Mouse (Mus musculus): Measurements from ENCODE around the gene Ptpre.

Gene Ptpre

GRCm38 (mm10) chr7:135553550-135553949, 16.3 kb downstream of the Ptpre start:
- no peak for TF ChIP-seq GATA4 (IDR thresholded peaks at IDR 0.05; ENCODE audit: insufficient replicate concordance, low read length)

DNA sequence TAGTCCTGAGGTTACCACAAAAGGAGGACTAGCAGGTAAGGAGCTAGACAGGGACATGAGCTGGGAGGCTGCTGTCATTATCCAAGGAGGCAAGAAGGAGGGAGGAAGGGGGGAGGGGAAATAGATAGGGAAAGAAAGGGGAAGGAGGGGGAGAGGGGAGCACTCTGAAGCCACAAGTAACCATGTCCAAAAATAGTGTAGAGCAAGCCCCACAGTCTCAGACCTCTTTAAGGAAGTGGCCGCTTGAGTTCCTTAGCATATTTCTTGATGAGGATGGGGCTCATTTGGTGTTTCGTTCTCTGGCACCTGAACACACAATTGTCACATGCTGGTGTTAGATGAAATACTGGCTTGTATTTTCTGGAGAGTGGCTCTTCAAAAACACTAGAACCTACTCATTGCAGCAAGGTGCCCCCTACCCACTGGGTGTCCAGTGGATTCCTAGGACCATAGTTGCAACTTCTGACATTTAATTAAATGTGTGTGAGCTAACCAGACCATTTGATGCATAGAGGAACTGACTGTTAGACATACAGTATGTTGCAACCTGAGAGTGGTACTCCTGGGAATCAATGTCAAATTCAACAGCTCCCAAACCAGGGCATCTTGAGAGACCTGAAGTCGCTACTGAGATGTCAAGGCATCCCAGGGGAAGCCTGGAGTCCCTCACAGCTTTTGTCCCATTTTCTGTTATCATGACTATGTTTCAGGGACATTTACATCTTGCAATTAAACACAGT, 19.6 kb downstream of the Ptpre start:
- no peak for TF ChIP-seq GATA4 (IDR thresholded peaks at IDR 0.05; ENCODE audit: insufficient replicate concordance, low read length)

DNA sequence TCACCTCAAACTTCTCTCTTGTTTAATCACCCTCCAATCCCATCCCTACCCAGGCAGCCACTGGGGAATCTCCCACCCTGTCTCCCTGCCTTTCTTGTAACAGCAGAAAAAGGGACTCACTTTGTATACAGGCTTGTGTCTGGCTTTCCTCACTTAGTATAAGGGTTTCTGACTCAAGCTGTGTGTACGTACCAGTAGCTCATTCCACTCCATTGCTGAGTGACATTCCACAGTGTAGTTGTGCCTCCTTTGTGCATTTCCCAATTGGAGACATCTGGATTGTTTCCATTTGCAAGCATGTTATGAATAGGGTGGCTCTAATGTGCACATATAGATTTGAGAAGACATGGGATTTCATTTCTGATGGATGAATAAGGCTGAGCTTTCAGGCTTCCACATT, 23.0 kb downstream of the Ptpre start:
- no peak for TF ChIP-seq GATA4 (IDR thresholded peaks at IDR 0.05; ENCODE audit: insufficient replicate concordance, low read length)

DNA sequence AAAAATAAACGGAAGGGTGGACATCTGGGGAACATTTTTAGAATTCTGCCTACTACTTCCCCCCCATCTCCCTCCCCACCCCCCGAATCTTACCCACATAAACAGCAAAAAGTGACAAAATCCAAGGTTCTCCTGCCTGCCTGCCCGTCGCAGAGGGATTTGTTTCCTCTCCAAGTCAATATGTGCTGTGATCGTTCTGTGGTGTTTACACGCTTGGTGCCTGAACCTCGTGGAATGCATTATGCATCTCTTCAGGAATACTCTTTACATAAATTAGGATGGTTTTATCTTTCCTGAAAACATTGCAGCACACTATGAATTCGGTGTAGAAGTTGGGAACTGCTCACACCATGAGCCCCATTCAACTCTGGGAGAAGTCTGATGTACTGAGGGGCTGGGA, 26.7 kb downstream of the Ptpre start:
- no peak for TF ChIP-seq GATA4 (IDR thresholded peaks at IDR 0.05; ENCODE audit: insufficient replicate concordance, low read length)

DNA sequence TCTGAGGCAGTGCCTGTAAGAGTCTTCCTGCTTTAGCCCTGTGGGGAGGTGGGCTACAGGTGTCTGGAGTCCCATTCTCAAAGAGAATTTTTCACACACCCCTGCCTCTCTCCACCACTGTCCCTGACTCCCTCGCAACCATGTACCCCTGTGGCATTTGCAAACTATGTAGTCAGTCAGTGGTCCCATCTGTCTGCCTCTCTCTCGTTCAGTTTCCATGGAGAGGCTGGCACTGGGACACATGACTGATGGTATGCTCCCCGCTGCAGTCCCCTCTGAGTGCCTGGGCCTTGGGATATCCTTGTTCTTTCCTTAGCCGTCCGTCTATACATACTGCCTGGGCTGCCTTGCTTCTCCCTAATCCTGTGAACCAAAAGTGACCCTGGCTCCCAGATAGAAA, 28.7 kb downstream of the Ptpre start:
- TF ChIP-seq GATA4 (IDR thresholded peaks at IDR 0.05; ENCODE audit: insufficient replicate concordance, low read length) = no peak

GRCm38 (mm10) chr7:135567582-135567981, 30.3 kb downstream of the Ptpre start:
- TF ChIP-seq GATA4 (IDR thresholded peaks at IDR 0.05; ENCODE audit: insufficient replicate concordance, low read length) = no peak

- no peak for TF ChIP-seq GATA4 (IDR thresholded peaks at IDR 0.05; ENCODE audit: insufficient replicate concordance, low read length)
Observed at GRCm38 (mm10) chr7:135568550-135568949, 31.3 kb downstream of the Ptpre start.

DNA sequence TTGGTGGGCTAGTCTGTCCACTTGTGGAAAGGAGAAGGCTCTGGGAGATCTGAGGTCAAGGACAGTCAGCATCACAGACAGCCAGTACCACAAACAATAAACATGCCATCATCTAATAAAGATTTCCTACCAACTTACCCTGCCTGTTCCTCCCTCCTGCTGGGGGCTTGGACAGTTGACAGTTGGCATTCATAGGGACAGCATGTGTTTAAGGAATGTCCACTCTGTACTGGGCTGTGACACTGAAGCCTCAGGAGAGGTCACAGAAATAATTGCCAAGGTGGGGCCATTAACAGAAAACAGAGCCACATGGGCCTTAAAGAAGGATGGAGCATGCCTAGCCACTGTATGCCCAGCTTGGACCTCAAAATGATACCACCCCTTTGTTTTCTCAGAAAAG, 34.1 kb downstream of the Ptpre start:
- TF ChIP-seq GATA4 (IDR thresholded peaks at IDR 0.05; ENCODE audit: insufficient replicate concordance, low read length) = no peak

- TF ChIP-seq GATA4 (IDR thresholded peaks at IDR 0.05; ENCODE audit: insufficient replicate concordance, low read length) = no peak
Observed at GRCm38 (mm10) chr7:135571951-135572559, 34.8 kb downstream of the Ptpre start.

GRCm38 (mm10) chr7:135576329-135576728, 39.0 kb downstream of the Ptpre start:
- TF ChIP-seq GATA4 (IDR thresholded peaks at IDR 0.05; ENCODE audit: insufficient replicate concordance, low read length) = no peak

DNA sequence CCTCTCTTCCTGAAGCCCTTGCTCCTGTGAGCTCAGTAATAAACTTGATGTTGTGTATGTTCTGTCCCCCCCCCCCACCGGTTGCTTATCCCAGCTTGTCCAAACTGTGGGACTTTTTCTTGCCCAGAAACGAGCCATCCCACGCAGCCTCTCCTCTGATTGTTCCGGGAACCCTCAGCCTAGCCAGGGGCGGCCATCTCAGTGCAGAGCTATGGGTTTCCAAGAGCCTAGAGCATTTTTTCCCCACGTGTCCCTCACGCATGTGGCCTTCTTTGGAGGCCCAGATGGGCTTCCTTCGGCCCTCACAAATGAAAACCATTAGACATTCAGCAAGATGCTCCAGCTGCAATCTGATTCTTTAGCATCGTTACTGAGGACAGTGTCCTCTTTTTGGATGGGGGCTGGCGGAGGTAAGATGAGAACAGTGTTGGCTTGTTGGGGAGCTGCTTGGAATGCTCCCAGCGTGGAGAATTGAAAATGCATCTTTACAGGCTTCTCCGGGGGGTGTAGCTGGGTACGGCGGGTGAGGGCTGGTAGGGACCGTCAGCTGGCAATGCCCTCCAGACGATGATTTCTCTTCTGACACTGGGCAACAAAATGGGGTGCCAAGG, 41.5 kb downstream of the Ptpre start:
- TF ChIP-seq GATA4 (IDR thresholded peaks at IDR 0.05; ENCODE audit: insufficient replicate concordance, low read length) = no peak

GRCm38 (mm10) chr7:135580306-135581091, 43.2 kb downstream of the Ptpre start:
- no peak for TF ChIP-seq GATA4 (IDR thresholded peaks at IDR 0.05; ENCODE audit: insufficient replicate concordance, low read length)

- no peak for TF ChIP-seq GATA4 (IDR thresholded peaks at IDR 0.05; ENCODE audit: insufficient replicate concordance, low read length)
Observed at GRCm38 (mm10) chr7:135581128-135581527, 43.8 kb downstream of the Ptpre start.

GRCm38 (mm10) chr7:135585125-135585687, 47.9 kb downstream of the Ptpre start:
- TF ChIP-seq GATA4 (IDR thresholded peaks at IDR 0.05; ENCODE audit: insufficient replicate concordance, low read length) = no peak

DNA sequence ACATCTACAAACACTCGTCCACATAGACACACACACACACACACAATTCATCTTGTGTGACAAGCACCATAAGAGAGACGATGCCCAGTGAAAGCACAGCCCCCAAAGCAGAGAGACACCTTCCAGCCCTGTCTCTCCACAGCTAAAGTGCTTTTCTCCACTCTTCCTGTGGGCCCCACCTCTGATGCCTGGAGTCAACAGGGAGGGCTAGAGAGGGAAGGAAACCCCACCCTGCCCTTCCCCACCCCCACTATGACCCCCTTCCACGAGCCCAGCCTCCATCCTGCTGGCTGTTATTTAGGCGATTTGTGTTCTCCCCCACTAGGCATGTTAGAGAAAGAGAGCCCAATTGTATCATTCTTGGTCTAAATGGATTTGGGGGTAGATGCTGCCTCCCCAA, 49.1 kb downstream of the Ptpre start:
- TF ChIP-seq GATA4 (IDR thresholded peaks at IDR 0.05; ENCODE audit: insufficient replicate concordance, low read length) = no peak
